Mouse (Mus musculus): ENCODE data around the gene Mst1r.

Gene Mst1r

DNA sequence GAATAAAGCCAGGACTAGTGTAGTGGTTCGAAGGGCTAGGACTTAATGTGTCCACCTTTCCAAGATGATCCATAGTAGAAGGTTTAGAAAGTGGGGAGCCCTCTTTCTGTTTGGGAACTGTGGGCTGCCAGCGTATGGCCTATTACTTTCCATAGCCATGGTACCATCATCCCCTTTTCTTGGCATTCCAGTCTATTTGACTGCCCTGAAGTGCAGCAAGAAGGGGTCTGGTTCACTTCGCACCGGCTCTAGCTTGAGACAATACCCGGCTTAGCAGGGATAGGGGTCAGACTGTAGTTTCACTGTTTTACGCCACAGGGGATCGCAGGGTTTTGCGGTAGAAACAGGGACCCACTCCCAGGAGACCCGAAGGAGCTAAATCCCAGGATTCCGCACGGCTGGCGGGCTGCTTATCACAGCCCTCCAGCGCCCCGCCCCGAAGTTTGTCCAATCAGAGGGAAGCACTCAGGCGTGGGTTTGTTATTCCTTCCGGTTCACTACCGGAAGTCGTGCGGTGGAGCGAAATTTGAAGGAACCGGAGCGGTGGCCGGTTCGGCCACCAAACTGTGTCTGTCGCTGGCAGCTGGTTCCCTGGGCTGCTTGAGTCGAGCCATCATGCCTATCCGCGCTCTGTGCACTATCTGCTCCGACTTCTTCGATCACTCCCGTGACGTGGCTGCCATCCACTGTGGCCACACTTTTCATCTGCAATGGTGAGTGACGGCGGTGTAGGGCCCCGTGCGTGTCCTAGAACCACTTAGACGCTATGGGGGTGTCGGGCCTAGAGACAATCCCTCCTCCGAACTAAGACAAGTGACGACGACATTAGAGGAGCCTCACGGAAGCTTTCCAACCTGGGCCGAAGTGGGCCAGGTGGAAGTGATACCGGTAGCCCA lies 44.0 kb downstream of the Mst1r start:
- 17% methylated on average over 45 of the region's 45 CpGs for WGBS

DNA sequence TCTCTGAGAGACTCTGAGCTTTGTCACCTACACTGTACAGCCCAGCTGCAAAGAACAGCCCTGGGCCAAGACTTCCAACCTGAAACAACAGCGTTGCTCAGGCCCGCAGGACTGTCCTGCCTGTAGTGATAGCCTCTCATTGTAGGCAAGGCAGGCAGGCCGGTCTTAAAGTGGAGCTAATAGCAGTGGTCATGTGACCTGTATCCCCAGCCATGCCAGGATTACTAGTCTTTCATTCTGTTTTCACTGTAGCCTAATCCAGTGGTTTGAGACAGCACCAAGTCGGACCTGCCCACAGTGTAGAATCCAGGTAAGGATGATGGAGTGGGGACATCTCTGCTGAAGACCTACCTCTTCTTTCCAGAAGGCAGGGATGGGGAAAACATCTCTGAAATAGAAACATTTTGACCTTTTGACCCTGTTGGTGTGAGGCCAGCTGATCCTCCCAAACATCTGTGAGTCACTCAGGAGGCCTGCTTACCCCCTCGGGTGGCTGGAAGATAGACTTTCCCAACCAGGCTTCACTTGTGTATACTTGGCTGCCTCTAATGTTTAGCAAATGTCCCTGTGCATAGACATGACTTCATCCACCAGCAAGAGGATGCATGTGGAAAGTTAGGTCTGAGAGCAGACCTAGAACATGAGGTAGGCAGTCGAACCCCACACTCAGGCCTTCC lies 49.1 kb downstream of the Mst1r start:
- 86% methylated on average over 6 of the region's 6 CpGs for WGBS

DNA sequence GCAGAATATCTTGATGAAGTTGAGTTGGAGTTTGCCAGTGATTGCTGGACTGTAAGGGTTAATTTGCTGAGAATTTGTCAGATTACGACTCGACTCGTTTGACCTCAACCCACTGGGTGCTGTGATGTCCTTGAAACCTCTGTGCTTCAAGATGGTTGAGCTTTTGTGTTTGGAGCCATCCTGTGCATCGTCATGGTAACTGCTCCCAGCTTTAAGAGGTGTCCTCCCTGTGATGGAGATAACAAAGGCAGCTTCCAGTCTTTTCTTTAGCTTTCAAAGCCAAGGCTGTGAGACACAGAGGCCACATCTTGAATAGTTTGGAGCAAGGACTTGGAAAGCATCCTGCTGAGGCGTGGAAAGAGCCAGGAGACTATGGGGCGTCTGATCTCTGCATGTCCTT lies 50.5 kb downstream of the Mst1r start:
- 58% methylated on average over 6 of the region's 6 CpGs for WGBS

DNA sequence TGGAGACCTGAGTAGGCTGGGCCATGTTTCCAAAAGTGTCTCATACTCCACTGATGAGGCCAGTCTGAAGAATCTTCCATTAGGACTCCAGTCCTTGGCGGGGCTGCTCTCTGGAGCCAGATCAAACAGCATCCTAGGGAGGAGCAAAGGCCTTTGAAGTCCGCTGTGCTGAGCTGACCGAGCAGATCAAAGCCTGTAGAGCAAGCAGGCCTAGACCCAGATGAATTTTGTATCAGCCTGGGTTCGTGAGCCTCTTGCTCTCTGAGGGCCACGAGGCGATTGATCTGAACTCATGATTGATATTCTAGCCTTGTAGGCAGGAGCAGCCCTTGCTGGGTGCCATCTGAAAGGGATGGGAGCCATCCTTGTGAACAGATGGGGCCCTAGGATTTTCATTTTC lies 53.2 kb downstream of the Mst1r start:
- 72% methylated on average over 6 of the region's 6 CpGs for WGBS

DNA sequence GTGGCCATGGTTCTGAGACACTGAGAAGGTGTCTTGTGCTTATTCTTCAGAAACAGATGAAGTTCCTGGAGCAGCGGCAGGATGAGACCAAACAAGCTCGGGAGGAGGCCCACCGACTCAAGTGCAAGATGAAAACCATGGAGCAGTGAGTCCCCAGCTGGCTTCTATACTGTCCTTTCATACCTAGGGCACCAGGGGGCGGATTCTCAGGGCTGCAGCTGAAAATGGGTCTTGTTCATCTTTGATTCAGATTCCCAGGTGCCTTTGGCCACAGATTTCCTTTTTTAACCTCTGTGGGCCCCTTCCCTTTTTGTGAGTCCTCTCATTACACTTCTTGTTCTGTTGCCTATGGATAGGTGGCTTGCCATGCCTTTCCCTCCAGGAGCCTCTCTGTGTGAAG lies 54.3 kb downstream of the Mst1r start:
- WGBS: 73% methylated on average over 4 of the region's 4 CpGs

DNA sequence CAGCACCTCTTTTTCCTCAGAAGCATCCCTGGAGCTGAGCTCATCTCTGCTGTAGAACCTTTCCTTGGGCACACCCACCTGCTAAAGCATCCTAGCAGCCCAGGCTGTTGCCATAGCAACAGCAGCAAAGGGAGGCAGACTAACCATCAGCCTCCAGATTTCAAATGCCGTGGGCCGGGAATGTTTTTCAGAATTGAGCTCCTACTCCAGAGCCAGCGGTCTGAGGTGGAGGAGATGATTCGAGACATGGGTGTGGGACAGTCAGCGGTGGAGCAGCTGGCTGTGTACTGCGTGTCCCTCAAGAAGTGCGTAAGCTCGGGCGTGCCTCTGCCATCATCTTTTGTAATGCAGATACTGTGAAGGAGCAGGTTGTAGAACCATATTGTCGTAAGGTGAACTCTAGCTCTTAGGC lies 54.7 kb downstream of the Mst1r start:
- 38% methylated on average over 10 of the region's 10 CpGs for WGBS

DNA sequence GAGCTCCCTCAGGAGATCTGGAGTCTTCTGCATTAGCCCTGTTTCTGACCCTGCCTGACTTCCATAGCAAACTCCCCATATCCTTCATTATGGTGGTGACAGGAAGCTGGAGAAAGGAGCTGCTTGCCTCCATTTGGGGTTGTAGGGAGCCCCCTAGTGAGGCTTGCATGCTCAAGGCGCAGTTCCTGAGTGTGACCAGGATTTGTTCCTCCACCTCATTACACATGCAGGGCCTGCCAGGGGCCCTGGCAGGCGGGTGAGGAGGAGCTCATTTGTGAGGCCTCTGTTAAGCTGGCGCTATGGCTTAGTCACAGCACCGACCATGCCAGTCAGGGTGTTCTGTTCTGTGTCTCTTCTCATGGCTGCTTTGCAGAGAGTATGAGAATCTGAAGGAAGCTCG lies 55.2 kb downstream of the Mst1r start:
- 17% methylated on average over 5 of the region's 5 CpGs for WGBS

DNA sequence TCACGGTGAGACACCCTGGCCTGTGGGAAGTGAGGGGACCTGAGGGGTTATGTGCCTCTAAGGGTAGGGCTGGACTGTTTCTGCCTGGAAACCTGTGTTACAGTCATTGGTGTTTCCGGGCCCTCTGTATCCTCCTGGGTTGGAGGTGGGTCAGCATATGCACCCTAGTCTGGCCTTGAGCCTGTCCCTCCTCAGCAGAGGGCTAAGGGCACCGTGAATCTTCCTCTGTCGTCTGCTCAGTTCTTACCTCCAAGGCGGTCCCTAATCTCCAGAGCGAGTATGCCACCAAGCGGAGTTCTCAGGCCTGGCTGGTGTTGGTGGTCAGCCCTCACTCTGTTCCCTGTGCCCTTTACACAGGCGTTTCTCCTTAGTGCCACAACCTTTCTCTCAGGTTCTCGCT lies 56.2 kb downstream of the Mst1r start:
- 94% methylated on average over 9 of the region's 9 CpGs for WGBS

DNA sequence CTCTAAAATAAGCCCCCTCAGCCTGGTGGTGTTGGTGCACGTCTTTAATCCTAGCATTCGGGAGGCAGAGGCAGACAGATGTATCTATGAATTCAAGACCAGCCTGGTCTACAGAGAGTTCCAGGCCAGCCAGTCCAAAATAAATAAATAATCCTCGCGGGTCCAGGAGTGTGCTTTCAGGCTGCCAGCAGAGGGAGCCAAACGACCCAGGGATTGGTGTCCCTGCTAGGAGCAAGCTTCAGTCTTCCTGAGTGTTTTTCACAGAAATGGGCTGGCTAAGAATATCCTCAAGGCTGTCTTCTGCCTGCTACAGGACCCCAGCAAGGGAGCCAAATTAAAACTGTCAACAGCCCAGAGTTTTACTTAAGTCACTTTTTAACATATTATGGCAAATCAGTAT lies 57.0 kb downstream of the Mst1r start:
- WGBS: 13% methylated on average over 5 of the region's 5 CpGs

DNA sequence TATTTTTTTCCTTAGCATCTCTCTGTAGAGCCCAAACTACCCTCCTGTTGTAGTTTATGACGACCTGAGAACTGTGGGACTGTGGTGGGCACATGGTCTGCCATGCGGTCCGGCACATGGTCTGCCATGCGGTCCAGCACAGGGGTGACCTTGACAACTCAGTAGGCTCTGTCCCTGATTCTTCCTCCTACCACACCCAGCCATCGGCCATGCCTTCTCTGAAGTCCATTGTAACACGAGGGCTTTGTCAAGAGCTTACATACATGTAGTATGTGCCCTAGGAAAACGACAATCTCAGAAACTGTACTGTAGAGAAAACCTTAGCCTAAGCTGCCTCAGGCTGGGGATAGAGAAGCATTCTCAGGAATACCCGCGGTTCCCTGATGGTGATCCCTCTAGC lies 58.0 kb downstream of the Mst1r start:
- WGBS: 88% methylated on average over 9 of the region's 9 CpGs

DNA sequence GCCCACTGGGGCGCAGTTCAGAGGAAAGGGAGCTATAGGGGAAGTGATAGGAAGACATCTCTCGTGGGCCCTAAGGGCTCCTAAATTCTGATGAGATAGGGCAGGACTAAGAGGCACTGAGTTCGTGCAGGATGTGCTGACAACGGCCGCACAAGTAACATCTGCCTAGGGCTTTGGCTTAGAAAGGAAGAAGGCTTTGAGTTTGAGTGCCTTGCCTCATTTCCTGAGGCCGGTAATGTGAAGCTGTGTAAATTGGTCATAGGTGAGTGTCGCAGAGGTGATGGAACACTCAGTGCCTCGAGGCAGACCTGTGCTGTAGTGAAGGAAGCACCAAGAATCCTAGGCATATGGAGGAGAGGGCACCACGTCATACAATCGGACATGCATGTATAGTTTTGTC lies 60.0 kb downstream of the Mst1r start:
- WGBS: 89% methylated on average over 10 of the region's 10 CpGs

DNA sequence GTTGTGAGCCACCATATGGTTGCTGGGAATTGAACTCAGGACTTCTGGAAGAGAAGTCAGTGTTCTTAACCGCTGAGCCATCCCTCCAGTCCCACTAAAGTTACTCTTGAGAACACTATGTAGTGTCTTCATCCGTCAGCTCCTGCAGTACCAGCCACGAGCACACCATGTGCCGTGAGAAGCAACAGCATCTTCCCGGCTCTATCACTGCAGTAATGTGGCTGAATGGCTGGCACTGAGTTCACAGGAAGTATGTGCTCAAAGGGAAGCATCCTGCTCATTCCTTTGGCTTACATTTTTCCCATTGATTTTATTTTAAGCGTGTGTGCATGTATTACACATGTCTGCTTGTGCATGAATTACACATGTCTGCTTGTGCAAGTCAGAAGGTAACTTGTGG lies 60.8 kb downstream of the Mst1r start:
- 63% methylated on average over 6 of the region's 6 CpGs for WGBS

DNA sequence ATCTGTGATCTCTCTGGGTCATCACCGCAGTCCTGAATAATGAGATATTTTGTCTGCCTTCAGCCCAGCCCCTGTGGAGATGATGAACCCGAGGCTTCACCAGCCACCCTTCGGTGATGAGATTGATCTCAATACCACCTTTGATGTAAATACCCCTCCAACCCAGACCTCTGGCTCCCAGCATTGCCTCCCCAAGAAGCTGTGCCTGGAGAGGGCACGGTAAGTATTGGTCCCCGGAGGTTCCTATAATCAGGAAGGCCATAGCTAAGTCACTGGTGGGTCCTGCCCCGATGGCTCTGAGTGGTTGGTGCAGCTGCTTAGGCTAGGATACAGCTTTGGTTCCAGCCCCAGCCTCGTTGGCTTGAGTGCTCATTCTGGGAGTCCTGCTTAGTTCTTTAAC lies 61.9 kb downstream of the Mst1r start:
- WGBS: 91% methylated on average over 7 of the region's 7 CpGs
